Mouse (Mus musculus): ENCODE data around the gene Pigm.

The Pigm gene

DNA sequence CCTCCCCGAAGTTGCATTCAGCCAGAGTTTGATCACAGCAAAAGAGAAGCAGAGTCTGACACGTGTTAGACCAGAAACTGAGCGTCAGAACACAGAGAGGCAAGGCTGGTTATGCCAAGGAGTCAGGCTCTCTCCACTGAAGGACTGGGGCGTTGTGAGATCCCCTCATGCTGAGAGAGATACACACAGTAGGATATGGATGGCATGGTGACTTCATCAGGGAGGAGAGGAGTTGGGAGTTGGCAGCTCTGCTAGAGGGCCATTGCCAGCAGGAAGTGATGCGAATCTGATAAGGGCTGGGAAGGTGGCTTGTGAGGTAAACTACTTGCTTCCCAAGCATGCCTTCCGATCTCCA is 37.9 kb downstream of the Pigm start:
- no peak for DNase-seq

- no peak for DNase-seq
Observed at GRCm38 (mm10) chr1:172415061-172415460, 38.7 kb downstream of the Pigm start.

DNA sequence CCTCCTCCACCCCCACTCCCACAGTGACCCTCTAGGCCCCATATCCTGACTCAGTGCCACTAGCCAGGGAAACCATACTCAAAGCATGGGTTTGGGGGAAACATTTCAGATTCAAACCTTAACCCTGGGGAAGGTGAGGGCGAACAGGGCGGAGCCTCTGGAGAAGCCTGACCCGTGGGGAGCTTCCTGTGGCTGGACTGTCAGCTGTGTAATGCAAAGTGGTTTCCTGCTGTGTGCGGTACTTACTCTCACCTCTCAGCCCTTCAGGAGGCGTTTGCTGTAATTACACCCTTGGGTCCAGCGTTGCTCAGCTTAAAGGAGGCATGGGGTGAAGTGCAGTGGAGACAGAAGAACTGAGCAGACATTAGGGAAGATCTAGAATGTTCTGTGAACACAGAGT is 41.8 kb downstream of the Pigm start:
- no peak for DNase-seq

- DNase-seq, result no peak
Observed at GRCm38 (mm10) chr1:172418642-172419041, 42.3 kb downstream of the Pigm start.

- no peak for DNase-seq
Observed at GRCm38 (mm10) chr1:172420181-172420580, 43.8 kb downstream of the Pigm start.

DNA sequence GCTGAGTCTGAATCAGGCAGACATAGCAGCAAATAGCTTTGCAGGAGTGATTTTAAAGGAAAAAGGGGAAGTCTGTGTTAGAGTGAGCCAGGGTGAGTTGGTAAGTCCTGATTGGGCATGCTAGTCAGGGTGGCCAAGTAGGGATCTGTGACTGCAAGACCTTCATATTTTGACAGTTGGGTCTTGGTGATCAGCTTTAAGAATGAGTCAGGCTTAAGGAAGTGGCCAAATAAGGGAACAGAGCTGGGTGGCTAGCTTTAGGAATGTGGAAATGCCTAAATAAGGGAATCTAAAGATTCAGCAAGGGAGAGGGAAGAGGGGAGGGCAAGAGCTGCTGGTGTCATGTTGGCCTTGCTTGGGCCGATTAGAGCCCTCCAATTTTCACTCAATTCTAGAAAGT is 47.0 kb downstream of the Pigm start:
- no peak for DNase-seq

DNA sequence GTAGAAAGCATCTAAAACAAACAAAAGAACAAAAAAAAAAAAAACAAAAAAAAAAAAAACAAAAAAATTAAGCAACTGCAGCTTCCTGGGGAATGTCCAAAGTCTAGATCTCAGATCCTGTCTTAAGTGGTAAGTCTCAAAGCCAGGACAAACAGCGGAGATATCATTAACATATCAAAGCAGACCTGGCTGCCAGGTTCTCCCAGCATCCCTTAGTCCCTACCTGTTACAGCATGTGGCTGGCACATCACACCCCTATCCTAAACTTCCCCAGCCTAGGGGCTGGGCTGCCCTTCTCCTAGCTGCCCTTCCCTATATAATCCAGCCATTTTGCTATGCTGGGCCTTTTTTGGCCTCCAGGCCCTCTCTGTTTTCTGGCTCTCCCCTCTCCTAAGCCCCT is 50.1 kb downstream of the Pigm start:
- no peak for DNase-seq

DNA sequence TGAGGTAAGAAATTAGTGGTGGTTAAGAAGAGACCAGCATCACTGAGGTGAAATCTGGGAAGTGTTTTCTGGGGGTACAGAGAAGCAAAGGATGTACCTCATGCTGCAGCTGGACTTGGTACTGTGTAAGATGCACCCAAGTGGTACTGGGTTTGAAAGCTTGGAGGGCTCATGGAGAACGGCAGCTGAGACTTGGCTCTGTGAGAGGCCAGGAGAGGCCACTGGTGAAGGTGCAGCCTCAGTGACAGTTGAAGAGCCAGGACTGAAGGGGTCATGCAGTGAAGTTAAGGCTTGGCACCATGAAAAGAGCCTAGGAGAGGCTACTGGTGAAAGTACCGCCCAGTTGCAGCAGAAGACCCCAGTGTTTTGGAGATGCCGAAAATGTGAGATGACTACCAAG is 51.5 kb downstream of the Pigm start:
- DNase-seq, result no peak

DNA sequence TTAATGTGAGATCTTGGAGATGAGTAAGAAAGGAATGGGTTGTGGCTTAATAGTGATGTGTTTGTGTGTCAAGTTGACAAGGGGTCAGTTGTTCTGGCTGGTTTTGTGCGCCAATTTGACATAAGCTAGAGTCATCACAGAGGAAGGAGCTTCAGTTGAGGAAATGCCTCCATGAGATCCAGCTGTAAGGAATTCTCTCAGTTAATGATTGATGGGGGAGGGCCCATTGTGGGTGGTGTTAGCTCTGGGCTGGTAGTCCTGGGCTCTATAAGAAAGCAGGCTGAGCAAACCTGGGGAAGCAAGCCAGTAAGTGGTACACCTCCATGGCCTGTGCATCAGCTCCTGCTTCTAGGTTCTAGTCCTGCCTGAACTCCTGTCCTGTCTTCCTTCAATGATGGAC is 52.3 kb downstream of the Pigm start:
- no peak for DNase-seq

DNA sequence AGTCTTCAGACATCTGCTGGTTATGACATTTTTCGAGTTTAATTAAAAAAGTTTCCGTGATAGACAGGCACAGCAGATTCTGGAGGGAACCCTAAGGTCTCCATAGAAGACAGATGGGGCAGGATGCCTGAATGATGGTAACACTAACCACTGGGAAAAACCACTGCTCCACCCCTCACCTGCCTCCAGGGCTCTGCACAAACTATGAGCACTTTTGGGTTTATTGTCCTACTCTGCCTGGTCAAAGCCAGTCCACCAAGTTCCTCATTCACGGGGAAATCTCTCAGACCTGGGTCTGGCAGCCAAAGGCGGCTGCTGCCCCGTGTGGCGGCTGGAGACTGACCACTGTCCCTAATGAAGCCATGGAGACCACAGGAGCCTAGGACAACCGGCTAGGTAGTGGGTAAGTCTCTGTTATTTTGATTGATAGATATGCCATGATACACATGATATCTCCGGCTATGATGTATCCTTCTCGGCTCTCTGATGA is 54.4 kb downstream of the Pigm start:
- no peak for DNase-seq

GRCm38 (mm10) chr1:172431836-172432586 is 55.7 kb downstream of the Pigm start:
- DNase-seq, result peak in 1 of 2 experiments; percentile 12

GRCm38 (mm10) chr1:172432587-172432955 is 56.2 kb downstream of the Pigm start:
- no peak for DNase-seq

- DNase-seq, result no peak
Observed at GRCm38 (mm10) chr1:172433012-172433850, 56.9 kb downstream of the Pigm start.
